Mouse (Mus musculus): Measurements from ENCODE around the gene Spata7.
A peak's percentile ranks its signal among the peaks of the same experiment; 100 is the strongest.

Gene Spata7

DNA sequence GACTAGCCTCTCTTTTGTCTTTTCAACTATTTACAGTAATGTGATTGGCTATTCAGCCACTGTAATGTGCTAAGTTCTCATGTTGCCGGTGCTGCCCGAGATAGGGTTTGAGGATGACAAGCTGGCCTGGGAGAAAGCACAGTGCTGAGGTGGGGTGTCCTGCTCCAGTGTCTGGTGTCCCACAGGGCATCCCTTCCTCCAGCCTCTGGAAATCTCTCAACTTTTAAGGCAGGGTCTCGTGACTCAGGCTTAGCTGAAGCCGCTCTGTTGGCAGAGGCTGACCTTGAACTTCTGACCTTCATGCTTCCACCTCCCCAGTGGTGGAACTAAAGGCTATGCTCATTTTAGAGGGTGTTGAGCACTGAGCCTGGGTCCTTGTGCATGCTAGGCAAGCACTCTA is 42.5 kb downstream of the Spata7 start:
- DNase-seq (ENCODE audit: low read depth in 1 of 2, low spot score in 2 of 2), result no peak

DNA sequence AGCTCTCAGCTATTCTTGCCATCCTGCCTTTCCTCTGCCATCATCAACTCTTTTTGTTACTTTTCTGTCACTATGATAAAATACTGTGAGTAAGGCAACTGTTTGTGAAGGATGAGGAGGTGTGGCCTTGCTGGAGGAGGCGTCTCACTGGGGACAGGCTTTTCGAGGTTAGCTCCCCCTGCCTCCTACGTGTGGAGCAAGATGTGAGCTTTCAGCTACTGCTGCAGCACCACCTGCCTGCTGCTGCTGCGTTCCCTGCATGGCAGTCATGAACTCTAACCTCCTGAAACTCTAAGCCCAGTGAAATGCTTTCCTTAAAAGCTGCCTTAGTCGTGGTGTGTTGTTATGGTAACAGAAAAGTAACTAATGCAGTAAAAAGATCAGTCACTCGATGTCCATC is 45.9 kb downstream of the Spata7 start:
- no peak for DNase-seq (ENCODE audit: low read depth in 1 of 2, low spot score in 2 of 2)

GRCm38 (mm10) chr12:98674627-98675143 is 46.7 kb downstream of the Spata7 start:
- DNase-seq (ENCODE audit: low read depth in 1 of 2, low spot score in 2 of 2), result peak; percentile 20 to 25

- no peak for DNase-seq (ENCODE audit: low read depth in 1 of 2, low spot score in 2 of 2)
These were observed 48.9 kb downstream of the Spata7 start for GRCm38 (mm10) chr12:98676861-98677260.

DNA sequence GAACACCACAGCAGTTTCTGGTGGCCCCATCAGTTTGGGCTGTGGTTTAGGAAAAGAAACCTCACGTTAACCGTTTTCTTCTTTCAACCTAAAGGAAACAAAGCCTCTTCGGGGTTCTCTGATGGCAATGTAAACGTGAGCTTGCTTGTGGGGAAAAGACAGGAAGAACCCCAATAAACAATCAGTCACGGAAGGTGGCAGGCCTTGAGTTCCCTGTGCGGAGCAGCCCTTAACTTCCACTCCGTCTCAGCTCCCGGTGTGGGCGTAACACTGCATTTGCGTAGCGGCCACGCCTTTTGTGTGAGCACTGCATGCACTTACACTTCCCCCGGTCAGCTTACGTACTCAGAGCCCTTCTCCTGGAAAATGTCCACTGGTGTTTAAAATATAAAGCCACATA is 49.4 kb downstream of the Spata7 start:
- no peak for DNase-seq (ENCODE audit: low read depth in 1 of 2, low spot score in 2 of 2)

GRCm38 (mm10) chr12:98679906-98680305 is 51.9 kb downstream of the Spata7 start:
- no peak for DNase-seq (ENCODE audit: low read depth in 1 of 2, low spot score in 2 of 2)

DNA sequence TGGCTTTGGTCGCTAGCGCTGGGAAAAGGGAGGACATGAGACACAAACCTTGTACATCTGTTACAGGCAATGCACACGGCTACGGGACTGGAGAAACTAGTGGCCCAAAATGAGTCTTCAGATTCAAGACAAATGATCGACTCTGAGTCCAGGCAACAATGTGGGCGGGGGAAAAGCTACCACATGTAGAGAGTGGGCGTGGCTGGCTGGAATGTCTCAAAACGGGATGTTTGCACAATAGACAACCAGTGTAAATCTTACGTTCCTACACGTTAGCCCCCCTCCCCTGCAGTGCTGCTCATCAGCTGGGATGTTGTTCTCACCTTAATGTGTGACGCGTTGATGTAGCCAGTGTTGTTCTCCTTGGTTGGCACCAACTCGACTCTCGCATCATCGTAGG is 54.2 kb downstream of the Spata7 start:
- DNase-seq (ENCODE audit: low read depth in 1 of 2, low spot score in 2 of 2), result no peak

DNA sequence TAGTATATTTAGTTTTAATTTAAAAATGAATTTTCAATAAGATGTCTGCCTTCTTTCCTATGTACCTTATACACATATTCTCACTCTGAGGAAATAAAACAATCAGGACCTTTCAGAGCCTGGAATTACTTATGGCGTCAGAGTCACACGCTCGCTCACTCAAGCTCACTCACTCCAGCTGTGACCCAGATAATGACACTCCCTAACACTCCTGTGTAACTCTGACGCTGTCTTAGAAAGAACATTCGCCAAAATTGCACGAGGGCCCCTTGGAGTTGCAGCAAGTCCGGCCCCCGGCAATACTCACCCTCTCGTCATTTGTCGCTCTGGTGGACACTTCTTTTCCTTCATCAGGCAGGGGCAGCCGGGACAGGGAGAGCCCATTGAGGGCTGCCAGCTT is 55.2 kb downstream of the Spata7 start:
- DNase-seq (ENCODE audit: low read depth in 1 of 2, low spot score in 2 of 2), result no peak

GRCm38 (mm10) chr12:98683574-98683973 is 55.6 kb downstream of the Spata7 start:
- no peak for DNase-seq (ENCODE audit: low read depth in 1 of 2, low spot score in 2 of 2)

DNA sequence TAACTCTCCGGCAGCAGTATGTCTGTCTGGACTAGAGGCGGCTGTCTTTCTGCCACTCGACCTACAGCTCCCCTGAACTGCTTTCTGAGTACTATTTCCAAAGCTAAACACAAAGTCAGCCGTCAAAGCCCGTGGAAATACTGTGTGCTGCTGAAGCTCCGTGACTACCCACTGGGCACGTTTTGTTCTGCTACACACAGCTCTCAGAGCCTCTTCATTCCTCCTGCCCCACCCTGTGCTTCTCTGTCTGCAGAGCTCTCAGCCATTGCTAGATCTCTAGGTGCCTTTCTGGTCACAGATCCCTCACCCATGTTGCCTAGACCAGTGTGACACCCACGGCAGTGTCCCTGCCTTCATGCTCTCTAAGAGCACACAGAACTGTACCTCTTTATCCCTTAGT is 62.3 kb downstream of the Spata7 start:
- no peak for DNase-seq (ENCODE audit: low read depth in 1 of 2, low spot score in 2 of 2)

DNA sequence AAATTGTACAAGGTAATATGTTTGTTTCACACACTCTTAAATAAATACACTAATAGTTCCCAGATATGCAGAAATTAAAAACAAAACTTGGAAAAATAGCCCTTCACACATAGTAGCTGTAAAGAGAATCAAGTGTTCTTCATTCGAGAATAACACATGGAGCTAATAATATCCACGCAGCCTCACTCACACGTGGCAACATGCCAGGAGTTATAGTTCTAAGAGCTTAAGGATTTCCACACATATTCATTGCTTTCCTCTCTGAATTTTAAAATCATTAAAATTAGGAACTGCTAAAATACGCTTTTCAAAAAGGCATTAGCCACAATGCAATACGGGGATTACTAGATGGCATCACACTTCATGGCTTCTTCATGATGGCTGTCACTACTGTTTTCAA is 69.2 kb downstream of the Spata7 start:
- no peak for DNase-seq (ENCODE audit: low read depth in 1 of 2, low spot score in 2 of 2)

DNA sequence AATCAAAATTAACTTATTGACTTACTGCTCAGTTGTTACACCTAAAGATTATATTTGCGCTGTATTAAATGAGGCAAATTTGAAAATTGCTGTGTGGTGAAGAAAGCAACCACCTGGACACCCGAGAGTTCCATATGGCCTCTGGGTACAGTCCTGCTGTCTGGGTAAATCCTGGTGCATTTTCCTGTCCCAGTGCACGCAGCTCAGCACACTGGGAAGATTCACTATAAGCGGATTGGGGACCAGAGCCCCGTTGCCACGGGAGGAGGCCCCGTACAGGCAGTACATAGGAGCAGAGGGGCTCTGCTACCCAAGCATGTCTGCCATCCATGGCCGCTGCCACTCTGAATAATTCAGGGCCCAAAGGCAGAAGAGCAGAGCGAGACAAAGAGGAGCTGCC is 73.6 kb downstream of the Spata7 start:
- no peak for DNase-seq (ENCODE audit: low read depth in 1 of 2, low spot score in 2 of 2)

DNA sequence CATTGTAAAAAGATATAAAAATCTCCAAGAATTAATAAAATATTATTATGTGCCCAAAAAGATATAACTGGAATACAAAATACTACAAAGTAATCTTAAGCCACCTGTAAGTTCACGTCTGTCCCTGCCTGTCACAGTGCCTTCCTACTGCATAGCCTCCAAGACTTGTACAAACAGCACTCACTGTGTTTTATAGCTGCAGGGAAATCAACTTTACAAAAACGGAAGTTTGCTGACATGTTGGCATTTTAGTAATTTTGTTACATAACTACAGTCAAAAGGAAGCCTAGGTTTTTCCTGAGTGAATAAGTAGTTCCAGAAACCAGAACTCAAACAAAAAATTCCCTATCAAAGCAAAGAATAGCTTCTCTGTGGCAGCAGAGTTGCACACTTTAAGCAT is 75.6 kb downstream of the Spata7 start:
- DNase-seq (ENCODE audit: low read depth in 1 of 2, low spot score in 2 of 2), result no peak

GRCm38 (mm10) chr12:98703961-98704360 is 76.0 kb downstream of the Spata7 start:
- DNase-seq (ENCODE audit: low read depth in 1 of 2, low spot score in 2 of 2), result no peak

GRCm38 (mm10) chr12:98712819-98713218 is 84.9 kb downstream of the Spata7 start:
- no peak for DNase-seq (ENCODE audit: low read depth in 1 of 2, low spot score in 2 of 2)

DNA sequence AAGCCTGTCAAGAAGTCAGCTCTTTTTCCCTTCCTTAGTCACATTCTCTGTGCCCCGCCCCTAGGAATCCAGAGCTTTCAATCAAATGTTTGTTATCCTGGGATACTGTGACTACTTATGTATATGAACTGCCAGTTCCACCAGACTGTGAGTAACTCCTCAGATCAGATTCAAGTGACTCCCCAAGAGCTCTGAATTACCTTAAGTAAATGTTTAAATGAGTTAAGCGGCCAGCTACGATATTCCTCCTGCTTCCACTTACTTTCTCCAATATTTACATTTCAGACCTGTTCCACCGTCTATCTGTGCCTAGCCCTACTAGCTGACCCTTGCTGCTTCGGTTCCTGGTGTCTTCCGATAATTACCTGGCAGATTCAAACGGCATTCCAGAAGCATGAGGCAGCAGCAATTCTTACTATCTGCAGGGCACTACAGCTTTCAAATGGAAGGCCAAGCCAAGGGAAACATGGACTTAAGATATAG is 85.7 kb downstream of the Spata7 start:
- DNase-seq (ENCODE audit: low read depth in 1 of 2, low spot score in 2 of 2), result no peak

DNA sequence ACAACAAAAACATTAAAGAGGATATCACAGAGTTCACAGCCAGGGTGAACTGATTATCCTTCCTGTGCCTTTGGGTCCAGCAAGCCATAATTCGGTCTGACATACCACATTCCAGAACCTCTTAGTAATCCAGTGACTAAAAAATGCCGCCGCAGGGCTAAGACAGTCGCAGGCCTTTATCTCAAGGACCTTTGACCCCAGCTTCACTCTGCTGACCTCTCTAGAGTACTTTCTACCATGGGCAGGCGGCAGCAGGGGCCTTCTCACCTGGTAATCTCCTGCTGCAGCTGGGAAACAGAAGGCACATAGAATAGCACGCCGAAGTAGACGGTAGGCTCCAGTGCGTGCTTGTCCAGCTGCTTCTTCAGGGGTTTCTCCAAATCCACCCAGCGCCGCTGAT is 86.8 kb downstream of the Spata7 start:
- no peak for DNase-seq (ENCODE audit: low read depth in 1 of 2, low spot score in 2 of 2)

- DNase-seq (ENCODE audit: low read depth in 1 of 2, low spot score in 2 of 2), result no peak
These were observed 88.2 kb downstream of the Spata7 start for GRCm38 (mm10) chr12:98716142-98716541.
